Mouse (Mus musculus) megakaryocyte progenitor cell, adult 5-6 weeks (primary cell): ENCODE measurements around the gene Btbd3. TPM values are rescaled to one million over a fixed set of nuclear protein-coding genes. Genes with fewer than 3 reads are reported as not detected.

Experiments
- ATAC-seq: replicated peaks from 2 replicates; pipeline ENCODE4 v1.8.0; 2016; ENCODE audit warnings: mild to moderate bottlenecking, moderate TSS enrichment, inconsistent platforms; ENCODE audit not compliant: poor library complexity
- total RNA-seq, 2 experiments: library from RNA; stranded (forward) in 1 of 2; stranded (reverse) in 1 of 2; fragments of 157-497, 149-512 nt in 1 of 2; fragments of 200-1000 nt in 1 of 2; gene quantifications; 2 replicates each; pipeline versions ENCODE4 v1.2.3 to v1.2.4; 2015 to 2017

The Btbd3 gene
- total RNA-seq (2015) (3.2 and 3.4 TPM in 2 replicates), total RNA-seq (2017) (2.0 and 2.3 TPM in 2 replicates)

- peak; percentile 81 for ATAC-seq
Measured at GRCm38 (mm10) chr2:138256411-138256810, at the start of gene Btbd3. Gene Btbd3, plus strand, starts transcription at chr2:138256565.

GRCm38 (mm10) chr2:138215561-138215960 is 40.8 kb upstream of the Btbd3 start:
- ATAC-seq: no peak

- no peak for ATAC-seq
Measured at GRCm38 (mm10) chr2:138220269-138220668, 36.1 kb upstream of the Btbd3 start.

GRCm38 (mm10) chr2:138232247-138232646 is 24.1 kb upstream of the Btbd3 start:
- no peak for ATAC-seq

GRCm38 (mm10) chr2:138236149-138236548 is 20.2 kb upstream of the Btbd3 start:
- ATAC-seq: no peak

- ATAC-seq: no peak
Measured at GRCm38 (mm10) chr2:138242452-138242851, 13.9 kb upstream of the Btbd3 start.

- peak; percentile 99 for ATAC-seq
Measured at GRCm38 (mm10) chr2:138245631-138246289, 10.6 kb upstream of the Btbd3 start.

- ATAC-seq: no peak
Measured at GRCm38 (mm10) chr2:138247986-138248385, 8.4 kb upstream of the Btbd3 start.

- peak; percentile 54 for ATAC-seq
Measured at GRCm38 (mm10) chr2:138256851-138257471, 596 bp downstream of the Btbd3 start.

- peak; percentile 52 for ATAC-seq
Measured at GRCm38 (mm10) chr2:138257692-138258315, 1.4 kb downstream of the Btbd3 start.

- ATAC-seq: no peak
Measured at GRCm38 (mm10) chr2:138261140-138261539, 4.8 kb downstream of the Btbd3 start.

- ATAC-seq: 0 out of 2 replicates have a peak, but pooled peaks have one; percentile 40
Measured at GRCm38 (mm10) chr2:138262885-138263284, 6.5 kb downstream of the Btbd3 start.

GRCm38 (mm10) chr2:138265356-138266005 is 9.1 kb downstream of the Btbd3 start:
- peak; percentile 69 for ATAC-seq

- no peak for ATAC-seq
Measured at GRCm38 (mm10) chr2:138266679-138267078, 10.3 kb downstream of the Btbd3 start.

- ATAC-seq: no peak
Measured at GRCm38 (mm10) chr2:138267852-138268513, 11.6 kb downstream of the Btbd3 start.

- ATAC-seq: 0 out of 2 replicates have a peak, but pooled peaks have one; percentile 32
Measured at GRCm38 (mm10) chr2:138269330-138269729, 13.0 kb downstream of the Btbd3 start.

- ATAC-seq: no peak
Measured at GRCm38 (mm10) chr2:138273404-138274073, 17.2 kb downstream of the Btbd3 start.

GRCm38 (mm10) chr2:138274086-138274485 is 17.7 kb downstream of the Btbd3 start:
- no peak for ATAC-seq

- peak; percentile 74 for ATAC-seq
Measured at GRCm38 (mm10) chr2:138277842-138278691, 21.7 kb downstream of the Btbd3 start.
